Mouse (Mus musculus): ENCODE measurements around the gene Spaca3.

Gene Spaca3

GRCm38 (mm10) chr11:80902664-80903063 is 44.5 kb downstream of the Spaca3 start:
- CTCF ChIA-PET, result no interaction called here
- POLR2A ChIA-PET, result no interaction called here

DNA sequence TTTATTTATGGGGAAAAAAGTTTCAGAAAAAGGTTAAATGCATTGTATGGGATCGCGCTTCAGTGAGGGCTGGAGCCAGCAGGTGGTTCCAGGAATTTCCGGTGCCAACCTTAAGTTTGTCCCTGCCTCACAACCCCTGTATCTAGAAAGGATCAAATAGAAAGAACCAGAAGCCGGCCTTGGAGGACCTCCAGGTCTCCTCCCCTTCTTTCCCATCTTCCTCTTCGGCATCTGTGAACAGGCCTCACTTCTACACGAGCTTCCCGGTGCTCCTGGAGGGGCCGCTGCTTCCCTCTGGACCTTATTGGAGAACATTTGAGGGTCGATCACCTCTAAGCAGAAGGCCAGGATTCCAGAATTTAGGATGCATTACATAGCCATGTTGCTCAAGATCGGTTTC is 45.3 kb downstream of the Spaca3 start:
- POLR2A ChIA-PET, result no interaction called here
- CTCF ChIA-PET, result interaction anchor here in 1 of 4 experiments (4.6 kb wide), 1 partner anchor 13 kb away, joined by 23 read pairs; no protein-coding TSS in a partner anchor

- CTCF ChIA-PET, result interaction anchor here in 2 of 4 experiments (0.8 to 4.6 kb wide), 2 partner anchors 12 to 248 kb away, joined by 3 to 23 read pairs; no protein-coding TSS in a partner anchor
- POLR2A ChIA-PET, result no interaction called here
These were observed 46.4 kb downstream of the Spaca3 start for GRCm38 (mm10) chr11:80904559-80904958.

- CTCF ChIA-PET, result interaction anchor here (0.6 to 4.6 kb wide), 28 partner anchors 9 to 707 kb away, joined by 3 to 23 read pairs (median 4); no protein-coding TSS in a partner anchor
These were observed 48.3 kb downstream of the Spaca3 start for GRCm38 (mm10) chr11:80906456-80906855.

GRCm38 (mm10) chr11:80907820-80908219 is 49.7 kb downstream of the Spaca3 start:
- POLR2A ChIA-PET, result no interaction called here

More at GRCm38 (mm10) chr11:80906456-80906855, 48.3 kb downstream of the Spaca3 start:
- POLR2A ChIA-PET, result interaction anchor here in 1 of 4 experiments (1.1 to 1.7 kb wide), 2 partner anchors 16 to 280 kb away, joined by 4 read pairs; no protein-coding TSS in a partner anchor

GRCm38 (mm10) chr11:80912721-80913120 is 54.6 kb downstream of the Spaca3 start:
- ChIA-PET POLR2A (no interaction called here), CTCF (interaction anchor here in 1 of 4 experiments (0.6 kb wide), 1 partner anchor 289 kb away, joined by 5 read pairs; no protein-coding TSS in a partner anchor)

More at GRCm38 (mm10) chr11:80907820-80908219, 49.7 kb downstream of the Spaca3 start:
- CTCF ChIA-PET, result interaction anchor here (0.6 to 4.6 kb wide), 10 partner anchors 9 to 705 kb away, joined by 3 to 23 read pairs (median 4); no protein-coding TSS in a partner anchor

DNA sequence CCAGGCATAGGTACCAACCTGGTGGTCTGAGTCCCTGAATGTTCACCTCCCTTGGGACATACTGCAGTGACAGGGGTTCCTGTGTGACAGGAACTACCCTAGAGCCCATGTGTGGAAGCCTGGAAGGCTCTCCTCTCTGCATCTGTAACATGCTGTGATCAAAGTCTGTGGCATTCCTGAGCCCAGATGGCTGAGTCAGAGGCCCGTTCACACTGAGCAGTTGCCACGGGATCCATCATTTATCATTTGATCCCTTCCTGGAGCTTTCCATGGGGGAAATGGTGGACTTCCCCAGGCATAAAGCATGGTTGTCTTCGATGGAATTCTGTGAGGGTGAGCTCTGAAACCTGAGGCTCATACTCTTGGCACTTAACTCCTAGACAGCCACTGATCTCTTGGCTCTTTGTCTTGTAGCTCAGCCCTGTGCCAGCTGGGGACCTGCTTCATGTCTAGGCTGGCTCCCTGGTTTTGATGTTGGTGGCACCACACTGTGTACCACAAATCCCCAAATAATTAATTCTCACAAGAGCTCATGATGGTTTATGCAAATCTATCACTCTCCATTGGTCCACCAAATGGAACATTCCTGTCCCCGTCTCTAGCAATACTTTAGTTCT is 55.4 kb downstream of the Spaca3 start:
- POLR2A ChIA-PET, result no interaction called here
- CTCF ChIA-PET, result no interaction called here
